Mouse (Mus musculus): ENCODE measurements around the gene Iqsec3.

DNA sequence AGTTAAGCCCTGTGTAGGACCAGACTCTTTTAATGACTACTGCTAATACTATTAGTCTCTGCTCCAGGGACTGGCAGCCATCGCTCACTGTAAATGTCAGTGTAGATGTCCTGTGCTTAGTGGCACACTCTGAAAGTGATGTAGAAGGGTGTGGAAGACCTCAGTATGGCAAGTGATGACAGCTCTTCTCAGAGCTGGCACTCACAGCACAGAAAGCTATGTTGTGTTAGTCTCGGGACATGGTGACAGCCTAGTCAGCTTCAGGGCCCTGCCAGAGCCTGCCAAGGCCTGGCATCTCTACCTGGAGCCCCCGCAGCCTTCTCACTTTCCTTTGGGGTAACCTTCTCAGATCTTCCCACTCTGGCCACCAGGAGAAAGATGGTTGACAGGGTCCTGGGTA, 21.8 kb downstream of the Iqsec3 start:
- no peak for TF ChIP-seq EP300 (optimal IDR thresholded peaks at IDR 0.05)
- TF ChIP-seq CTCF (IDR thresholded peaks at IDR 0.05; ENCODE audit: low read depth), result no peak

Data from stomach, postnatal 0 days (tissue).